Mouse (Mus musculus) ovary, postnatal 10 days (tissue): Measurements from ENCODE around the gene Wdr59.

ENCODE experiments used
- DNase-seq: peaks from one replicate; pipeline ENCODE4 v3.0.0; 2022; ENCODE audit warnings: low spot score

The Wdr59 gene

DNA sequence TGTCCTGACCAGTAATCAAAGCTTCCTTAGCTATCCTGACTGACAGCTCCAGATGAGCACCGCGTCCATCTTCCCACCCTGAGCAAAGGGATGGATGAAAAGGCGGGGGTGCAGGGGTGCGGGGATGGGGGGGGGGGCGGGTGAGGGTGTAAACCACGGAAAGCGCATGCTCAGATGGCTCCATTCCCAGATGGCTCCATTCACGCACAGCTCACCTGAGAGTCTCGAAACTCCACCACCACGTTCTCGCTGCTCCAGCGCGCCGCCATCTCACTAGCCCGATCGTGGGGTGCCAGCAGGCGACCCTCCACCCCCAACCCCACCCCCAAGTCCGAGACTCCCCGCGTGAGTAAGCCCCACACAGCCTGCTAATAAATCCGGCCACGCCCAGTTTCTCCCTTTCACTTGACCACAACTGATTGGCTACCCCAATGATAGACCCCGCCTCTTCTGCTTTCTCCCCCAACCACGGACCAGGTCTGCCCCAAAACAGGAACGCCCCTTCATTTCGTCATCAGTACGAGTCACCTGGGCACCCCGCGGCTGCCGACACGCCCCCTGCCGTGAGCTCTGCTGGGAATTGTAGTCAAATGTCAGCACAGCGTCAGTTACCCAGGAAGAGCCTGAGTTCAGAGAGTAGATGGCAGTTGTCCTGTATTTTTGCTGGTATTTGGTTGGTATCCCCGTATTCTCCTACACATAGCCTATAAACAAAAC lies at the start of gene Wdr59:
TSS of gene Wdr59 (minus strand) at position 380 of the 717 bp plus-strand sequence.
- DNase-seq = peak; percentile 78

- DNase-seq = no peak
Measured at GRCm38 (mm10) chr8:111571661-111572060, 49.8 kb upstream of the Wdr59 start.

DNA sequence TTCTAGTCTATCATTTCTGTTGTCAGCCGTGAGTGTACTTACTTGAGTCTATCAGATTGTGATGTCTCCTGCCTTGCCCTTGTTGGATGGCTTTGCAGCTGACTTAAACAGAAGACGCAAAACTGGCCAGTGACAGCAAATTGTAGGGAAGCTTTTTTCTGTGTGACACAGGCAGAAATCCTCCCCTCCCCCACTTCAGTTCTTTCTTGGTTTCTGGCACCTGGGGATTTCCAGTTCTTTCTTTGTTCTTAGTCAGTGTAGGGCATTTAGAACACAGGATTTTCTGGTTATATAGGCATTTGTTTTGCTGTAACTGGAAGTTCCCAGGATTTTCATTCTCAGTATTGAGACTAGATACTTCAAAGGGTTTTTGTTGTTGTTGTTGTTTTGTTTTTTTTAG lies 48.5 kb upstream of the Wdr59 start:
- no peak for DNase-seq

- DNase-seq = no peak
Measured at GRCm38 (mm10) chr8:111569926-111570325, 48.0 kb upstream of the Wdr59 start.

DNA sequence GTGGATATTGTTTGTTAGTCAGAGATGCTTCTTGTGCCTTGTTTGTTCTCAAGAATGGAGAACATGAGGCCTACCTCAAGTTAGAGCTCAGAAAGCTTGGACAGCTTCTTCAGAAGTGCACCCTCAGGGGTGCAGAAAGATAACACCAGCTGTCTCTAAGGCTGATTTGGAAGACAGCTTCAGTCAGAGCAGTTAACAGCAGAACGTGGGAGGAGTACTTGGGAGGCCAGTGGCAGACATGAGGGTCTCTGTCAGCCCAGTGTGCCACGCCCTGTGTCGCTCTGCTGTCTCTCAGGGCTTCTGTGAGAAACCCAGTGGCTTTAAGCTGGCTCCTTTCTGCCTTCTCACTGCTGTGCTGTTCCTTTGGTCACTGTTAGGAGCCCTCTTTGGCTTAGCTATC lies 46.1 kb upstream of the Wdr59 start:
- no peak for DNase-seq

- no peak for DNase-seq
Measured at GRCm38 (mm10) chr8:111567571-111567970, 45.7 kb upstream of the Wdr59 start.

GRCm38 (mm10) chr8:111566326-111566725 lies 44.4 kb upstream of the Wdr59 start:
- no peak for DNase-seq

- DNase-seq = no peak
Measured at GRCm38 (mm10) chr8:111565784-111566191, 43.9 kb upstream of the Wdr59 start.

GRCm38 (mm10) chr8:111564093-111564492 lies 42.2 kb upstream of the Wdr59 start:
- no peak for DNase-seq

DNA sequence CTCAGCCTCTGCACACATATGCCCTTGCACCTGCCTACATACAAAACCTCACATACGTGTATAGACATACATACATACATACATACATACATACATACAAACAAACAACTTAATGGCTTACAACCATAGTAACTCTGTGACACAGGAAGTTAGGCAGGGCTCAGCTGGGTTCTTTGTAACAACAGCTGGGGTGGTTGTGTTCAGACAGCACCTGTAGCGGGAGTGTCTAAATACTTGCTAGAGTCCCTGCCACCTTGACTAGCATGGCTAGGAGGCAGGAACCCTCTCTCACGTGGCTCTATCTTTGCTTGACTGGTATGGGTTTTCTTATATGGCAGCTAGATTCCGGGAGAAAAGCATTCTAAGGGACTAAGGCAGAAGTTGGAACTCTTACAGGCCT lies 41.8 kb upstream of the Wdr59 start:
- no peak for DNase-seq

DNA sequence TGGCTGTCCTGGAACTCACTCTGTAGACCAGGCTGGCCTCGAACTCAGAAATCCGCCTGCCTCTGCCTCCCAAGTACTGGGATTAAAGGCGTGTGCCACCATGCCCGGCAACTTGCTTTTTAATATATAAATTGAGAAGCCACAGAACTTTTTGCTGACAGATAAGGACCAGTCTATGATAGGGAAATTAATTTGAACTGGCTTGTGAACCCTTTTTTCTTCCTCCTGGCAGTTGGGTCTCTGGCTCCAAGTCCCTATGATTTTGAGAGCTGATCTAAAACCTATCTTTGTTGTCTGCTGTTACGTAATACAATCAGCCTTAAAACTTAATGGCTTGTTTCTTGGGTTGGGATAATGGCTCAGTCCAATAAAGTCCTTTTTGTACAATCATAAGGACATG lies 41.2 kb upstream of the Wdr59 start:
- DNase-seq = no peak

GRCm38 (mm10) chr8:111562274-111562803 lies 40.4 kb upstream of the Wdr59 start:
- no peak for DNase-seq

DNA sequence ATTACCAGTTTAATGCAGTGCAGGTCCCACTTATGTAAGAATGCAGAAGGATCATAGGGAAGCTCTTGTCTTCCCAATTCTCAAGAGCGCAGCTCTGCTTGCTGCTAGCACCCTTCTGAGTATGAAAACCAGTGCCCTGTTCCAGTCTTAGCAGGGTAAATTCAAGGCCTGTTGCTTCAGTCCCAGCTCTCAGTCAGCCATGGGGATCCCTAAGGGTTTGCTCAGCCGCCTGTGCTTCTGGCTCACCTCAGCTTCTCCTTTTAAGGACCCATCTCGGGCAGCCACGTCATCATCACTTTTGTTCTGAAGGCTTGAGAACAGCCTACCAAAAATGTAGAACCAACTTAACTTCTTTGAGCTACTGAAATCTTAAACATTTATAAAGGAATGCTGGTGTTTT lies 39.9 kb upstream of the Wdr59 start:
- no peak for DNase-seq

DNA sequence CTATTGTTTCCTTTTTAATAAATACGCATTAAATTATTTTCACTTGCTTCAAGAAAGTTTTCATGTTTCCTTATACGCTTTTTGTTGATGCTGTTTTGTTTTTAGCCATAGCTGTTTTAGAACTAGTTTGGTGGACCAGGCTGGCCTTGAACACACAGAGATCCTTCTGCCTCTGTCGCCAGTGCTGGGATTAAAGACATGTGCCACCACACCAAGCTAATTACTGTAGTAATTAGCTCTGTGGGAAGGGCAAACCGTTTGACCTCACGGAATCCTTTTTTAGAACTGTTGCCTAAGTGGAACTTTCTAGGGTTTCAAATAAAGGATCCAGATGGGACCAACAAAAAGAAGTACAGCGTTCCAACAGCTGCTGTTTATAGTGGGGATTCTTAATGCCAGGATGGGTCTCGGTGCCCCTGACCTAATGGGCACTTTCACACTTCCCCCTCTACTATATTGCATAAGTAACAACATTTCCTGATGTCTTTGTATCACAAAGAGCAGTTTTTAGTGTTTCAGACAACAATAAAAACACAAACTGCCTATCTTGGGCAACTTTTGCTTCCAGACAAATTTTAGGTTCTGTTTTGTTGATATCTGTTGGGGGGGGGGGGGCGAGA lies 29.7 kb upstream of the Wdr59 start:
- no peak for DNase-seq

DNA sequence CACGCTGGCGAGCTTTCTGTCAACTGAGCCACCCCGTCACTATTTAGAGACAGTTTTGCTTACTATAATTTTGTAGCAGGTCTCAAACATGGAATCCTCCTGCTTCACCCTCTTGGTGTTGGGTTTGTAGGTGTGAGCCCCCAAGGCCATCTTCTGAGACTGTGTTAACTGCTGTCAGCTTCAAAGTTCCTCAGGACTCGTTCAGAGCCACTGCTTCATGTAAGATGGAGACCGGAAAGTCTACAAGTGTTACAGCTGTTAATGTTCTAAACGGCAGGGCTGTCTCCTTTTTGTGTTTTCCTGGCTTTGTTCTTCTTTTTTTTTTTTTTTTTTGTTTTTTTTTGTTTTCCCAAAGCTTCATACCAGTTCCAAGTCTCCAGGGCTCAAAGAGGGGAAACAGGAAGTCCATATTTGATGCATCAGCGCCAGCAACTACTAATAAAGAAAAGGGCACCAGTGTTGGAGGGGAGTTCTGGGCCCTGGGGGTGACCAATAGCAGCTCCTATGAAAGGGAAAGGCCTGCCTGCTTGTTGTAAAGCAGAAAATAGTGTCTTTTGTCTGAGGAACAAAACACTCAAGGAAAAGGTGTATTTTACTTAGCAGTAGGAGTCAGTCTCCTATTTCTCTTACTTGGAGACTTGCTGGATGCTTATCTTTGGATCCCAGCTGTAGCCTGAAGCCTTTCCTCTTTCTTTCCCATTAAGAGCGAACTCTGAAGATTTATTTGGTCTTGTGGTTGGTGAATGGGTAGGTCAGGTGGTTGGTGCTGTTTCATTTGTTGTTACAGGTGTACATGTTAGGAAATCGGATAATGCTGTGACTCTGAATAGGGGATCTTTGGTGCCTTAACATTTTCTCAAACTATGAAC lies 28.3 kb upstream of the Wdr59 start:
- no peak for DNase-seq

- DNase-seq = no peak
Measured at GRCm38 (mm10) chr8:111548201-111548600, 26.3 kb upstream of the Wdr59 start.

DNA sequence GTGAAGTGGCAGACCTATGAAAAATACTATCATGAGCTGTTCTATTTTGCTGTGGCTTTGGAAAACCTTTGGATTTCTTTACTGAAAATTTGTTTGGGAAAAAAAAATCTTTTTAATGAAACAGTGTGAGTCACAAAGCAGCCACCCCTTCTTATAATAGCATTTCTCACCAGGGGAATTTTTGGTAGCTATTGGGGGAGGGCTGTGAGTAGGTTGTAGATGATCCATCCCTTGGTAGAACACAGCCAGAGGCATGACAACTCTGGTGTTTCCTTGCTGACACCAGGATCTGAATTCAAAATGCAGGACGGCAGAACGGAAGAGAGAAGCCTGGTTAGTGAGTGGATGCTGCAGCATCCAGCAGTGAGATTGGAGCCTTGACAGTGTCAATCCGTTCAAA lies 25.3 kb upstream of the Wdr59 start:
- no peak for DNase-seq

- DNase-seq = no peak
Measured at GRCm38 (mm10) chr8:111545406-111546156, 23.7 kb upstream of the Wdr59 start.

DNA sequence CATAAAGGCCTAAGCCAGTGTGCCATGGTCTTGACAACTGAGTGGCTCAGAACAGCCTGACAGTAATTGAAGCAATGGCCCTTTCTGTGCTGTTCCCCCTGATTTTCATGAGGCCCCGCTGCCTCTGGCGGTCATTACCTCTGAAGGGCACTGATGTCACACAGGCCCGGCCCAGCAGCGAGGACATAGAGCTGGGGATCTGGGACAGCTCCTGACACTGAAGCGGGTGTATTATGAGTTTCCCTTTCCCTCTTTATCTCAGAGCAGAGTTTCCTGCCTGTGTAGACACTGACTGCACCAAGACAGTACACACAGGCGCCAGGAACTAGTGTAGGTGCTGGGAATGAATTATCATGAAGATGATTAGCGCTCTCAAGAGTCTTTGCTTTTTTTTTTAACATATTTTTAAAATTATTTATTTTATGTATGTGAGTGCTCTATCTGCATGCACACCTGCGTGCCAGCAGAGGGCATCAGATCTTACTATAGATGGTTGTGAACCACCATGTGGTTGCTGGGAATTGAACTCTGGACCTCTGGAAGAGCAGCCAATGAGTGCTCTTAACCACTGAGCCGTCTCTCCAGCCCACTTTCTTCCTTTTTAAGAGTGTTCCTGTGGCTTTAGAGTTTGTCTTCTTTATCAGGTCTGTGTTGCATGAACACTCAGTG lies 22.0 kb upstream of the Wdr59 start:
- no peak for DNase-seq

DNA sequence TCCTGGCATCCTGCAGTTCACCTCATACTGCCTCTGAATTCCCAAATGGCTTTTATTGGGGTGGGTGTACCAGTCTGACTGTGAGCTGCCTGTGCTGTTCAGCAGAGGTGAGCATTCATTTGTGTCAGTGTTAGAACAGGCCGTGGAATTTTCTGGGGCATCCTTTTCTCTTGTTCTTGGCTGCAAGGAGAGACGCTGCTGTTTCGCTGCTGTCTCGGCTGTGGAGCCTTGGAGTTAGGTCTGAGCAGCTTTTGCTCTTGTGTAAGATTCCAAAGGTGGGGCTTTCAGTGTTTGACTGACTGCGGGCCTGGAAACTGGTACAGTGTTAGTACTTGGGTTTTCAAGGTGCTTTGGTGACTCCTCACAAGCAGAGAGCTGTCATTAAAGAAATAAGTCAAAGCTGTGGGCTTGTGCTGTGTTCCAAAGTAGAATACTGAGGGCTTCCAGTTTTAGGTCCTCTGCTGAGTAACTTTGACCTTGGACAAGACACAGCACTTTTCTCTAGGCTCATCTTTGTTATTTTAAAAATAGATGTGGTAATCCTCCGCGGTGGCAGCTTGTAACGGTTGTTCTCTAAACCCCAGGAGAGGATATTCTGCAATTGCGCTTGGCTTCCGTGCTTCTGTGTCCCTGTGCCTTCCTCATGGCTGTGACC lies 17.7 kb upstream of the Wdr59 start:
- DNase-seq = no peak

DNA sequence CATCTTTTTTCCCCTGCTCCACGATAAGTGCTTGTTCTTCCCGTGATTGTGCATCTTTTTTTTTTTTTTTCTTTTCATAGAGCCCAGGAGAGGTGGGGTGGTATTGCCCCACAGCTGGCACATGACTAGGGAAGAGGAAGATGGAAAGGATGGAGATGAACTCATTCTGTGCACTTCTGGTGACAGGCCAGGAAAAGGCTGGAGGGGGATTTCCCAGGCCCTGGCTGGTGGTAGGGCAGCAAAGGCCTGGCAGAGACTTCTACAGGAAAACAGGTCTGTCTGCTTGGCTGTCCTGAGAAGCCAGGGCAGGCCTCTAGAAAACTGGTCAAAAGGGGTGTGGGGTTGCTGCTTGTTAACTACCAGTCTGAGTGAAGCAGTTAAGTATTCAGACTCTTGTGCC lies 16.3 kb upstream of the Wdr59 start:
- DNase-seq = no peak
